Mouse (Mus musculus) limb, embryonic 15.5 days (tissue): ENCODE data around the gene Clec2l. TPM values are rescaled to one million over a fixed set of nuclear protein-coding genes. Genes with fewer than 3 reads are reported as not detected.

ENCODE experiments used
- ATAC-seq: fragments of 200-750 bp; cut with Nextera tagmentation; 2 replicates; pipeline ENCODE4 v1.8.0; 2017; ENCODE audit warnings: low read depth, moderate TSS enrichment; ENCODE audit not compliant: insufficient number of reproducible peaks, low FRiP score, low TSS enrichment
- H3K27ac ChIP-seq: fragments of 300-500 bp; sonication (generic); 2 replicates; pipeline ENCODE4 v1.5.1; 2015; ENCODE audit warnings: moderate library complexity, mild to moderate bottlenecking, inconsistent platforms
- H3K27me3 ChIP-seq: fragments of 300-500 bp; sonication (generic); 2 replicates; pipeline ENCODE4 v1.6.1; 2015; ENCODE audit warnings: inconsistent platforms
- H3K36me3 ChIP-seq: fragments of 300-500 bp; sonication (generic); 2 replicates; pipeline ENCODE4 v1.6.1; 2015; ENCODE audit warnings: inconsistent platforms
- H3K4me1 ChIP-seq: fragments of 300-500 bp; sonication (generic); 2 replicates; pipeline ENCODE4 v1.6.1; 2015; ENCODE audit warnings: inconsistent platforms
- H3K4me2 ChIP-seq: fragments of 300-500 bp; sonication (generic); 2 replicates; pipeline ENCODE4 v1.6.1; 2015; ENCODE audit warnings: mild to moderate bottlenecking, inconsistent platforms
- H3K4me3 ChIP-seq: fragments of 300-500 bp; sonication (generic); 2 replicates; pipeline ENCODE4 v1.5.1; 2015; ENCODE audit warnings: mild to moderate bottlenecking, inconsistent platforms
- H3K9ac ChIP-seq: fragments of 300-500 bp; sonication (generic); 2 replicates; pipeline ENCODE4 v1.6.1; 2015; ENCODE audit warnings: inconsistent platforms
- H3K9me3 ChIP-seq: fragments of 300-500 bp; sonication (generic); 2 replicates; pipeline ENCODE4 v1.6.1; 2016; ENCODE audit warnings: inconsistent platforms
- WGBS: fragments of 180-500 bp; shearing (Covaris S2); methylation state at CpG from one replicate; pipeline ENCODE4 v1.1.7; 2015; 5-methylcytosine and 5-hydroxymethylcytosine counted together
- polyA plus RNA-seq: library from polyadenylated mRNA; unstranded; fragments of >200 nt; fragmentation: Nextera tagmentation; extraction: Ambion mirVana; gene quantifications from 2 replicates; pipeline ENCODE4 v1.2.1, GENCODE M21; 2015

Gene Clec2l
- polyA plus RNA-seq, 1 experiment from 2014 or later: 2.5 TPM

DNA sequence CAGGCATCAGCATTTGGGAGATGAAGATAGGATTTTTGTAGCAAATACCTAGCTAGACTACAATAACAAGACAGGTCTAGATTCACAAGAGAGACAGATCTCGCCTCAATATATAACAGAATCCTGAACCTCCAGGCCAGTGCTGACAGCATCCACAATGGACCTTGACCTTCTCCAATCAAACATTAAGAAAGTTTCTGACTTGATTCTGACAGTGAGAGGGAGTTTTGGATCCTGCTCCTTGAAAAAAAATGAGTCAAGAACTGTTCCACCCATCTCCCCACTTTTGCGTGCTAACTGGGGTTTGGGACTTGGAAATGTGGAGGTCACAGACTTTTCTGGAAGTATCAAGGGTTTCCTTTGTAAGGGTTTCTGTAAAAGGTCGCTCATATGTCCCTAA is 62.6 kb downstream of the Clec2l start:
- H3K4me3 ChIP-seq: no peak overlapping the region
- ATAC-seq: no peak
- no peaks in the 10 kb centered on the region for H3K4me1 ChIP-seq
- no peaks in the 10 kb centered on the region for H3K27me3 ChIP-seq
- WGBS: 92% methylated on average over 3 of the region's 3 CpGs
- H3K9me3 ChIP-seq: no peaks in the 10 kb centered on the region
- peaks cover 30% of the 10 kb centered on the region for H3K36me3 ChIP-seq
- no peak overlapping the region for H3K9ac ChIP-seq
- no peak overlapping the region for H3K27ac ChIP-seq
- H3K4me2 ChIP-seq: no peak overlapping the region

Other genes with a start within 250 kb of the Clec2l start
- 12.5 and 15.5 TPM in 2 replicates for gene Ubn2, start 229.1 kb upstream of the Clec2l start, polyA plus RNA-seq
- 79.5 and 86.9 TPM in 2 replicates for gene Fmc1, start 129.6 kb upstream of the Clec2l start, polyA plus RNA-seq
- gene Luc7l2, start 111.7 kb upstream of the Clec2l start, polyA plus RNA-seq: 36.1 and 41.9 TPM in 2 replicates
- 3.8 and 4.4 TPM in 2 replicates for gene Klrg2, start 25.8 kb upstream of the Clec2l start, polyA plus RNA-seq
- 3.2 and 3.5 TPM in 2 replicates for gene Tbxas1, start 212.3 kb downstream of the Clec2l start, polyA plus RNA-seq
- 12.9 and 13.9 TPM in 2 replicates for gene Hipk2, start 213.1 kb downstream of the Clec2l start, polyA plus RNA-seq